Mouse (Mus musculus) stomach, postnatal 0 days (tissue): ENCODE measurements around the gene Uaca.

Source experiments
- CTCF ChIP-seq: IDR thresholded peaks from 2 replicates; pipeline ENCODE4 v1.5.1; 2016; ENCODE audit warnings: antibody characterized with exemption, low read depth, mild to moderate bottlenecking, moderate library complexity
- EP300 ChIP-seq: optimal IDR thresholded peaks from 2 replicates; pipeline ENCODE3; 2016; ENCODE audit warnings: antibody characterized with exemption

GRCm38 (mm10) chr9:60819340-60819739, 25.0 kb downstream of the Uaca start:
- peak; percentile 79 for TF ChIP-seq CTCF
- no peak for TF ChIP-seq EP300
